Mouse (Mus musculus) brown adipose tissue, adult 24 weeks (tissue): ENCODE data around the gene Misp. TPM values are rescaled to one million over a fixed set of nuclear protein-coding genes. Genes with fewer than 3 reads are reported as not detected.

Experiments
- H3K27ac ChIP-seq: fragments of 200-500 bp; replicated peaks from 2 replicates; pipeline ENCODE4 v1.5.1; 2012; ENCODE audit warnings: low read depth, mild to moderate bottlenecking, low read length
- H3K4me1 ChIP-seq: fragments of 200-500 bp; 2 replicates; pipeline ENCODE4 v1.6.1; 2012; ENCODE audit warnings: low read length, mixed read lengths; ENCODE audit not compliant: control insufficient read depth, insufficient read depth, insufficient read length
- H3K4me3 ChIP-seq: fragments of 200-500 bp; 2 replicates; pipeline ENCODE4 v1.5.1; 2012; ENCODE audit warnings: low read depth, mild to moderate bottlenecking, low read length, moderate library complexity; ENCODE audit not compliant: insufficient read depth
- polyA plus RNA-seq: library from polyadenylated mRNA; stranded (reverse); fragments of >200 nt; gene quantifications from 2 replicates; pipeline ENCODE4 v1.2.4, GENCODE M21; 2012; ENCODE audit not compliant: missing spikeins, insufficient read depth, insufficient read length

The Misp gene
- polyA plus RNA-seq, 1 experiment: not detected

DNA sequence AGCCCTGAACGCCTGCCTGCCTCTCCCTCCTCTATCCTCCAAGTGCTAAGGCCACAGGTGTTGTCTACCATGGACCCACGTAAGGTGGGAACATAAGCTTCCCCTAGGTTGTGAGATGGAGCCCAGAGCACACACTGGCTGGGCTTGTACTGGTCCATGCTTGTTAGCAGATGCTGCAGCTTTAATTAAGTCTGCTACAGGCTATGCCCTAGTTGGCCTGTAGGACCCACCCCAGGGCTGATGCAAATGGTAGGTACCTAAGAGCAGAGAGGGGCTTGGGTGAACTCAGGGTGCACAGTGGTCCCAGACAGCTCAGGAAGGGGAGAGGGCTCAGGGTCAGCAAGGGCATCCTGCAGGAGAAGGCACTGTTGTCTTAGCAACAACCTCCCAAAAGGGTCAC is 31.2 kb upstream of the Misp start:
- Histone ChIP-seq H3K4me1 (no peaks in the 10 kb centered on the region), H3K4me3 (no peak overlapping the region), H3K27ac (no peak overlapping the region)

DNA sequence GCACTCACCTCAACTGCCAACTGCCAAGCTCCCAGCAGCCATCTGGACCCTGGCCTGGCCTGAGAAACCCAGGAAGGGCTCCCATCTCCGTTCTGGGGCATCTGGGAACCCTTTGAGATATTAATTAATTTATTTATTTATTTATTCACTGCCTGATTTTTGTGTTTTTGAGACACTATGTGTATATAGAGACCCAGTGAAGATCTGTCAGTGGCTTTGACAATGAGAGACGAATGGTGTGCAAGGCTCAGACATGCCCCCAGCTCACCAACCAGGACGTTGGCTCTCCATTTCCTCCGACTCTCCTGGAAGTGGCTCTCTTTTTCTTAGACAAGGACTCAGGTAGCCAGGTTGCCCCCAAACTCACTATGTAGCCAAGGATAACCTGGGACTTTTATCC is 29.9 kb upstream of the Misp start, which contains the start of gene Prss57:
Gene Prss57 (minus strand): TSS at position 101 of the 400 bp plus-strand sequence.
- peaks cover 6% of the 10 kb centered on the region; the same call in 1 of the 2 replicates for H3K4me1 ChIP-seq

DNA sequence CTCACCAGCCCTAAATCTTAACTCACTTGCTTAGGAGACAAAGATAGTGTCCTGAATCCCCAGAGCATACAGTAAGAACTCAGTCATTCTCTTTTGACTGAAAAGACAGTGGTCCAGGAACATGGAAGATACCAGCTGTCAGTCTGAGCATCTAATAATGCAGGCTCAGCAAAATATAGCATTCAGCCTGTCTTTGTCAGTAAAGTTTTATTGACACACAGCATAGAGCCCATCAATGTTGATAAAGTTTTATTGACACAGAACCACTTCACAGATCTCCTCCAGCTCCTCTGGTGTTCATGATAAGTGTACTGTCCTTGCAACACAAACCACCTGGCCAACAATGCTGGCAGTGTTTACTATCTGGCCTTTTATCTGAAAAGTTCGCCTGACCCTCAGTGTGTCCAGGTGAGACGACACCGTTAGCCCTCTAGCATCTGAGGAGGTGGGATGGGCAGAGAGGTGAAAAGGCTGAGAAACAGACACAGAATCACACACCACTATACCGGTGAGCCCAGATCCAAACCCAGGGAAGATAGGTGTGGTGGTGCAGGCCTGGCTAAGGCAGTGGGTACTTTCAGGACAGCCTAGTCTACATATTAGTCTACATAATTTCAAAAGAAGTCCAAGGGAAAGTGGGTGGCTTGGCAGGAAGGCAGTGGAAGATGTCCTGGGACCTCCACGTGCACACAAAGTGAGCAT is 28.3 kb upstream of the Misp start:
- no peak overlapping the region for H3K4me3 ChIP-seq
- peaks cover 9% of the 10 kb centered on the region; the same call in 1 of the 2 replicates for H3K4me1 ChIP-seq
- no peak overlapping the region; the same call in 1 of the 2 replicates for H3K27ac ChIP-seq

More for the DNA sequence above, 29.9 kb upstream of the Misp start, which contains the start of gene Prss57:
- no peak within 1 kb of the TSS for H3K4me3 ChIP-seq
- no peak within 1 kb of the TSS for H3K27ac ChIP-seq

DNA sequence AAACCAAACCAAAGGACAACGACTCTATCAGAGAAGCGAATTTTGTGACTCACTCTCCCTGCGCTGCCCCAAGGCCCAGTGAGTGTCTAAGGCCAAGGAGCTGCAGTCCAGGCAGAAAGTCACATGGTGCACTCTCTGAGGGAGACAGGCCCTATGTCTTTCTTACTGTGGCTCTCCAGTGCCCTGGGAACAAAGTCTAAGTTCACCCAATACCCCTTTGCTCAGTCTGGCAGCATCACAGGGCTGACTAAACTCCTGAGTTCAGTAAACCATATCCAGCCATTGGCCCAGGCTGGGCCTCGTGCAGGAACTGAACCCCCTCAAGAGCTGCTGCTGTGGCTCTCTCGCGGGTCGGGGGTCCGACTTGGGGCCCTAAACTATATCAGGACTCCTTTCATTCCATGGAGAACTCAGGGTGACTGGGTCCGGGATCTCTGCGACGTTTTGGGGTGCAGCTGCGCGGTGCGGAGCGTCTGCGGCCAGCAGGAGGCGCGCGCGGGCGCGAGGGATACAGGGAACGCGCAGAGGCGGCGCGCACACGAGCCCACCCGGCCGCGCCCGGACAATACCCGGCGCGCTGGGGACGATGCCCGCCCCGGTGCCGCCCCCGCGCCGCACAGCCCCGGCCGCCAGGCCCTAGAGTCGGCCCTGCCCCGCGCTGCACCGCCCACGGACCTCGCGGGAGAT is 27.6 kb upstream of the Misp start, which contains the start of gene Palm:
Gene Palm (plus strand): TSS at position 522 of the 687 bp plus-strand sequence.
- Histone ChIP-seq H3K4me3 (peak within 1 kb of the TSS; percentile 85), H3K4me1 (peaks cover 10% of the 10 kb centered on the region), H3K27ac (peak within 1 kb of the TSS; percentile 94)

DNA sequence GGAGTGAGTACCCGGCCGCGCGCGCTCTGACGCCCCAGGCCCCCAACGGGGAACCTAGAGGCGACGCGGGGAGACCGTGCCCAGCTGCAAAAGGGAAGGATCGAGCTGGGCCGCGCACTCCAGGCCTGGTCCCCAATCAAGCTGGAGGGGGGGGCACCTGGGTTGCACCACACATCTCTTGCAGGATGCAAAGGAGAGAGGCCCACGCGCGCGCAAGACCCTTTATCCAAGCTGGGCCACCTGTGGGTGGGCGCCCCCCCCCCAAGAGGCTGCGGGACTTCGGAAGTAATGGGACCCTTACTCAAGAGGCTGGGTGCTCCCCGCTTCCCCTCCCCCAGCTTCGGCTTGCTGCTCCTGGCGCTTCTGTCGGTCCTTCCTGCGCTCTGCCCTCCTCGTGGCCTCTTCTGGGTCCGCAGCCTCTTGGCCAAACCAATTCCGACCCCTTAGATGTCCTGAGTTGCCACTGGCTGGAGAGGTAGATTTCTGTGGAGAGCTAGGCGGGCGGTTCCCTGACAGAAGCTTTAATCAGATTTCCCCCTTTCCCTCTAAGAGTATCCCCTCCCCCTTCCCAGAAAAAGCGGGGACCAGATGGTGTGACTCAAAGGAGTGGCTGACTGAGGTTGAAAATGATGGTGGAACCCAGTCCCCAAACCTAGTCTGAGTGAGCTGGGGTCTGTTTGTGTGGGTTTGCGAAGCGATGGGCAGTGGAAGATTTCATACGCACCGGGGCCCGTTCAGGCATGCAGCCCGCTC is 26.9 kb upstream of the Misp start:
- Histone ChIP-seq H3K27ac (peak overlapping the region; percentile 94), H3K4me3 (peak overlapping the region; percentile 85), H3K4me1 (peaks cover 11% of the 10 kb centered on the region)

DNA sequence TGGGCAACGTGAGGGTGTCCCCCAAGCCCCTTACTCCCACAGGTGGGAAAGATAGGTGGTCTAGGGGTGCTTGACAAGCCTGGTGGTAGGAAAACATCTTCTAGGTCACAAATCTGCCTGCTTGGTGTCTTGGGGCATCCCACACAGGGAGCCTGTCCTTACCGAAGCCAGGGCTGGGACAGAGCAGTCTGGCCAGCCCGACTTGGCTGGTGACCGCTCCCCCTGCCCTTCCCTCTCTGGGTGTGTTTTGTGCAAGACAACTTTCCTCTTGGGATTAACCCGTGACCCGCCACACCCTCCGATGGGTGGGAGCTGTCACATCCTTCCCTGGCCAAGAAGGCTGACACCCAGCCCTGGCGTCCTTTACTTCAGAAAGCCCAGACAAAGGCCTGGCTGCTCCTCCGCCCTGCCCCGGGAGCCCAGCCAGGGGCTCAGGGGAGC is 26.3 kb upstream of the Misp start:
- H3K4me3 ChIP-seq: peak overlapping the region; percentile 85
- peaks cover 11% of the 10 kb centered on the region for H3K4me1 ChIP-seq
- peak overlapping the region; percentile 94 for H3K27ac ChIP-seq

DNA sequence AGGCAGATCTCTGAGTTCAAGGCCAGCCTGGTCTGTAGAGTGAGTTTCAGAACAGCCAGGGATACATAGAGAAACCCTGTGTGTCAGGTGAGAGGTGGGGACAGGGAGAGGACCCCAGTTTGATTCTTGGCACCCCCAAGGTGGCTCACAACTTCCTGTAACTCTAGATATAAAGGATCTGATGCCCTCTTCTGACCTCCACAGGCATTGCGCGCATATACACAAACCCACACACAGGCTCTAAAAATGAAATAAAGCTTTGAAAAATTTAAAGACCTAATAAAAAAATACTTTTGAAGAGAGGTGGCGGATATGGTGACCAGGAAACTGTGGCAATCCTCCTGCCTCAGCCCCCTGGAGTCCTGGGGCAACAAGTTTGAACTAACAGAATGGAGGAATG is 24.9 kb upstream of the Misp start:
- peaks cover 11% of the 10 kb centered on the region for H3K4me1 ChIP-seq
- H3K4me3 ChIP-seq: no peak overlapping the region
- H3K27ac ChIP-seq: no peak overlapping the region; the same call in 1 of the 2 replicates

DNA sequence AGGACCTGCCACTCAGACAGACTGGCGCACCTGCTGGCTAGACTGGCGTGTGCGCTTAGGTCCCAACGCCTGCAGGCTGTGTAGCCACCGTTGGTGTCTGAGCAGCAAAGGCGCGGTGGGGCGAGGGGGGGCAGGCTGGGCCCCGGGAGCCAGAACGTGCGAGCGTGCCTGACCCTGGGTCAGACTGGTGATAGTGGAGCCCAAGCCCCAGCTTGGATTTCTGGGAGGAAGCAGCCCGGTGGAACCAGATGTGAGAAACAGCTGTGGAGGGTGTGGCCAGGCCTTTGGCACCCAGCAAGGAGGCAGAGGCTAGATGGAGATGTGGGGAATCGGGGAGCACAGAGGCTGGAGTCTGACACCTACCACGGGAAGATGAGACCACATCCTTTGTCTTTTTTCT is 23.5 kb upstream of the Misp start:
- H3K27ac ChIP-seq: peak overlapping the region; percentile 10
- no peak overlapping the region for H3K4me3 ChIP-seq

DNA sequence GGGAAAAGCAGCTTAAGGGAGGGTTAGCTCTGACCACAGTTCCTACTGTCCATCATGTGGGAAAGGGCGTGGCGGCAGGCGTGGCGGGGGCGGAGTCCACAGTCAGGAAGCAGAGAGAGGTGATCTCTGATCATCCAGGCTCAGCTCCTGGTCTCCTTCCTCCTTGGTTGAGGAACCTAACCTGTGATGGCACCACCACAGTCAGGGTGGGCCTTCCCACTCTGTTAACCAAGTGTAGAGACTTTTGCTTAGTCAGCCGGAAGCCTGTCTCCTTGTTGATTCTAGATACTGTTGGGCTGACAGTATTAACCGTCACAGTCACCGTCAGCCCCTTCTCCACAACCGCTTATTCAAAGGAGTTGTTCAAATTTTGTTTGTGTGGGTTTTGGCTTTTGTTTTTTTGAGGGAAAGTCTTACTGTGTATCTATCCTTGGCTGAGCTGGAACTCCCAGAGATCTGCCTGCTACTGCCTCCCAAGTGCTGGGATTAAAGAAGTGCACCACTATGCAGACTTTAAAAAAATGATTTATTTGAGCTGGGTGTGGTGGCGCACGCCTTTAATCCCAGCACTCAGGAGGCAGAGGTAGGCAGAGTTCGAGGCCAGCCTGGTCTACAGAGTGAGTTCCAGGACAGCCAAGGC is 22.4 kb upstream of the Misp start:
- H3K4me1 ChIP-seq: peaks cover 19% of the 10 kb centered on the region
- H3K27ac ChIP-seq: 0 out of 2 replicates have a peak overlapping the region, but pooled peaks have one; percentile 14
- no peak overlapping the region for H3K4me3 ChIP-seq

More for the DNA sequence above, 23.5 kb upstream of the Misp start:
- H3K4me1 ChIP-seq: peaks cover 14% of the 10 kb centered on the region

DNA sequence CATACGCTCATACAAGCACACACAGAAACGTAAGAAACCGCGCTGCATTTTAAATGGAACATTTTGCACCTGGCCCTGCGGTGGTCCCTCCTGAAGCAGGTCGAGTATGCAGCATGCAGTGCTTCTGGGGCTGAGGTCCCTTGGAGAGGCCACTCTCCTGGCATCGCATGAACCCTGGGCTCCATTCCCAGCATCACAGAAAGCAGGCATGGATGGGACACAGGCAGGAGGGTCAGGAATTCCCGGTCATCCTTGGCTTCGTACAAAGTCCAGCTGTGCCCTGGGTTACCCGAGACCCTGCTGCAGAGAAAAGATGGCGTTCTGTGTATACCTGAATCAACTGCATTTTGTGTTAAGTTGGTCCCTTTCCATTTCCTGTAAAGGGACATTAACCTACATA is 20.3 kb upstream of the Misp start:
- Histone ChIP-seq H3K27ac (no peak overlapping the region), H3K4me1 (peaks cover 17% of the 10 kb centered on the region), H3K4me3 (no peak overlapping the region)

DNA sequence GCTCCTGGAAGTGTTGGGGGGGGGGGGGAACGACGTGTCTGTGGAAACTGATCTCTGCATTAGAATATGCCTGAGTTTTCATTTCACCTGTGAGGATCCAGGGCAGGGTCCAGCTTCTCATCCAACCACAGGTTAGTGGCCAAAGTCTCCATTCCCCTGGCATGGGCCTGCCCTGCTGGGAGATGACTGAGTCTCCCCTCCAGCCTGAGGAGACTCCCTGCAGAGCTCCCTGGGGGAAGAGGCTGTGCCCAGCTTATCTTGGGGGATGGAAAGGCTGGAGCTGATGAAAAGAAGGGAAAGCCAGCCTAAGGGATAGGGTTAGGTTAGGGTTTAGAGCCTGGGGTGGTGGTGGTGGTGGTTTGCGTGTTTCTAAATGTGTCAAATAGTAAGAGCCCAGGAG is 19.0 kb upstream of the Misp start:
- no peak overlapping the region for H3K4me3 ChIP-seq

DNA sequence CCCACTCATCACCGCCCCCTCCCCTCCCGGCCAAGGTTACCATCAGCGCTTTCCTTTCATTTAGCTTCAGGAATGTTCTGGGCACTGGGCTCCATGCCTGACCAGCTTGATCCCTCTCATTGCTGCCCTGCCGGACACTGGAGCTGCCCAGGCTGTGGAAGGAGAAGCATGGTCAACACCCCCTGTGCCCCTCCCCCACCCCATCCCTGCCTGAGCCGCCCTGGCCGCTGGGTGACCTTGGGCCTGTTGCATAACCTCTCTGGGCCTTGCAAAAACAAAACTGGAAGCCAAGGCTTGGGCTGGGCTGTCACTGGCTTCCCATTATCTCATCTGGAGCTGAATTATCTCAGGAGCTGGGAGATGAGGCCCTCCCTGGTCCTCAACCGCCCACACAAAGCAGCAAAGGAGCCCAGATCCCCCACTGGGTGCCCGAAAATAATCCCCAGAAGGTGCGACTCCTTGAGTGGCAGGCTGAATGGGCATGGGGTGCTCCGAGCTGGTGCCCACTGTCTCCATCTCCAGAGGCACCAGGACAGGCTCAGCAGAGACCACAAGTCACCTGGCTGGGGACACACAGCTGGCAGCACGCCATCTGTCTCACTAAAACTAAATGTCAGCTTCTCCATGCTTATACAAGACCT is 18.3 kb upstream of the Misp start:
- H3K27ac ChIP-seq: peak overlapping the region; percentile 23; the same call in 1 of the 2 replicates
- H3K4me1 ChIP-seq: peaks cover 14% of the 10 kb centered on the region
- H3K4me3 ChIP-seq: no peak overlapping the region

More for the DNA sequence above, 19.0 kb upstream of the Misp start:
- H3K27ac ChIP-seq: peak overlapping the region; percentile 23; the same call in 1 of the 2 replicates
- peaks cover 17% of the 10 kb centered on the region for H3K4me1 ChIP-seq

DNA sequence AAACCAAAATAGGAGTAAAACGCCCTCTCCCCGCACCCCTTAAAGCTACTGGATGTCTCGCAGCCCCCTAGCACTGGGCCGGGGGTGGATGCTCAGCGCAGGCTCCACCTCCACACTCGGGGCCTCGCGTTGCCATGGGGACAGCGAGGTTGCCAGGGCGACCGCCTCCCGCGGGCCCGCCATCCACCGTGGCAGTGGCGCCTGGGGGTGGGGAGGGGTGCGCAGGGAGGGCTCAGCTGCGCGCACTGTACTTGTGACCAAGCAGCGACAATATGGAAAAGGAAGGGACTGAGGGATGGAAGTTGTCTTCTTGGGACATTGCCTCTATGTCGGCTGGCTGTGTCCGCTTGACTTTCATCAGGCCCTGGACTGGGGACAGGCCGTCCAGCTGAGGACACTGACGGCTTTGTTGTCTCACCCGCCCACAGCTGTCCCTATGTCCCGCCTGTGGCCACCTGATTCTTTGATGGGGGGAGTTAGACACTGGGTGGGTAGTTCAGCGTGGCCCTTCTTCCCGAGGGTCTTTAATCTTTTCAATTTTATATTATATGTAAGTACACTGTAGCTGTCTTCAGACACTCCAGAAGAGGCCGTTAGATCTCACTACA is 17.0 kb upstream of the Misp start:
- no peak overlapping the region for H3K27ac ChIP-seq
- H3K4me1 ChIP-seq: peaks cover 12% of the 10 kb centered on the region
- H3K4me3 ChIP-seq: no peak overlapping the region

DNA sequence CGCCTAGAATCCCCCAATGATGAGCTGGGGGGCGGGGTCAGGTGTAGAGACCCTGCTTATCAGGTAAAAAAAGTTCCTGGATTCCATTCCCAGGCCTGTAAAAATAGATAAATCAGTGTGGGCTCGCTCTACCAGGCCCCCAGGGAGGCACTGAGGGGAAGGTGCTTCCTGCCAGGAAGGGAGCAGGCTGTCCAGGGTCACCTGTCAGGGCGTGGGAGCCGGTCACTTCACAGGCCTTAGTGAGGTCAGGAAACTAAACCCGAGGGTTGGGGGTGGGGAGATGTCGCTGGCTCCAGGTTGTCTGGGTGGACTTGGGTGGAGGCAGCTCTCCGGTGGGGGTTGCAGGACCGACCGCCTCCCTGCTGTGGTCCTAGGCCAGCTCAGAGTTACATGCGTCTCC is 15.2 kb upstream of the Misp start:
- H3K4me3 ChIP-seq: peak overlapping the region; percentile 46

More for the DNA sequence above, 15.2 kb upstream of the Misp start:
- Histone ChIP-seq H3K27ac (peak overlapping the region; percentile 89), H3K4me1 (peaks cover 12% of the 10 kb centered on the region)
